16 mouse cellular contexts compared by ENCODE assay signal in the genomic region with DNA sequence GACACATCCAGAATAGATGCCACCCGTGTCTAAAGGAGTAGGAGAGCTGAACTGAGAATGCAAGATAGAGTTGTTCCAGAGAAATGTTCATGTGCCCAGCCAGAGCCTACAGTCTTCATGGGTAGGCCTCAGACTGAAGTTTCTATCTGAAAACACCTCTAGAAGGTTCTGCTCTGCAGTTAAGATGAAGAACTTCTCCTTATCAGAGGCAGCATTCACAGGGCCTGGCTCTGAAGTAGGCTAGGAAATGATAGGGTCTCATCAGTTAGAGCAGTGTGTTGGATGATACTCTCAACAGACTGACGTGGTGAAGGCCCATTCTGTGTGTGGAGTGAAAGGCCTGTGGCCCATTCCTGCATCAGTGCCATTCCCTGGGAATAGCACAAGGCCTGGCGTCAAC. TPM values are rescaled to one million over a fixed set of nuclear protein-coding genes. Genes with fewer than 3 reads are reported as not detected.
DNase-seq lines count a peak whose midpoint lies in the region; ATAC-seq and TF ChIP-seq lines count a peak whose summit lies in the region.
"Had no signal": no experiment of that assay in that cellular context is flagged by ENCODE, and none has a peak within 500 bp of the region (broad histone marks: within the 10 kb centered on the region; RNA-seq: fewer than 3 reads in every experiment).

No protein-coding gene starts in this region.

- WGBS in hindbrain, embryonic 10.5 days: 81% methylated on average over 3 of the region's 3 CpGs
- 82% methylated on average over 3 of the region's 3 CpGs for WGBS in hindbrain, embryonic 13.5 days
- 90% methylated on average over 3 of the region's 3 CpGs for WGBS in neural tube, embryonic 12.5 days
- WGBS in intestine, postnatal 0 days: 89% methylated on average over 3 of the region's 3 CpGs

- no peak for DNase-seq in hindbrain, embryonic 10.5 days (ENCODE audit: low spot score)
- DNase-seq in neural tube, embryonic 10.5 days (ENCODE audit: extremely low spot score, low spot score): no peak
- peak; percentile 12 for DNase-seq in naive thymus-derived CD4-positive, alpha-beta T cell, adult 2 months (ENCODE audit: low read depth)
- DNase-seq in adrenal gland, adult 18-20 months (ENCODE audit: low spot score in 2 of 2): no peak
- DNase-seq: cerebellum, adult 8-10 months; heart, adult 18-20 months; heart, postnatal 4 days; lung, postnatal 14 days; right cerebral cortex, postnatal 4 days; thymus, adult 2 months had no signal

- peaks cover 46% of the 10 kb centered on the region for H3K27me3 ChIP-seq in hindbrain, embryonic 10.5 days (ENCODE audit: insufficient read depth, poor library complexity, severe bottlenecking)
- H3K27me3 ChIP-seq in hindbrain, embryonic 13.5 days: peaks cover 19% of the 10 kb centered on the region
- H3K27me3 ChIP-seq in neural tube, embryonic 12.5 days (replicated peaks): peaks cover 6% of the 10 kb centered on the region
- H3K27me3 ChIP-seq in intestine, postnatal 0 days (replicated peaks; ENCODE audit: control insufficient read depth, insufficient read depth, low read length): peaks cover 11% of the 10 kb centered on the region; the same call in 1 of the 2 replicates

- no peak overlapping the region for H3K4me2 ChIP-seq in hindbrain, embryonic 13.5 days
- peak overlapping the region; percentile 89 for H3K4me2 ChIP-seq in neural tube, embryonic 12.5 days (replicated peaks)
- H3K4me2 ChIP-seq in intestine, postnatal 0 days (replicated peaks; ENCODE audit: low read depth): no peak overlapping the region

- no peak for TF ChIP-seq CTCF in intestine, postnatal 0 days (IDR thresholded peaks at IDR 0.05; ENCODE audit: low read depth)

- H3K9me3 ChIP-seq in hindbrain, embryonic 10.5 days: no peaks in the 10 kb centered on the region
- H3K9me3 ChIP-seq in hindbrain, embryonic 13.5 days: no peaks in the 10 kb centered on the region
- H3K9me3 ChIP-seq in neural tube, embryonic 12.5 days: no peaks in the 10 kb centered on the region
- no peaks in the 10 kb centered on the region for H3K9me3 ChIP-seq in intestine, postnatal 0 days (ENCODE audit: control insufficient read depth)
- H3K9me3 ChIP-seq: forebrain, embryonic 10.5 days had no signal

- H3K9ac ChIP-seq in hindbrain, embryonic 13.5 days: no peak overlapping the region
- no peak overlapping the region for H3K9ac ChIP-seq in neural tube, embryonic 12.5 days
- H3K9ac ChIP-seq in intestine, postnatal 0 days (ENCODE audit: low read depth, low read length): no peak overlapping the region

- peak overlapping the region; percentile 9; the same call in 1 of the 2 replicates for H3K4me3 ChIP-seq in hindbrain, embryonic 10.5 days
- H3K4me3 ChIP-seq in hindbrain, embryonic 13.5 days: no peak overlapping the region
- no peak overlapping the region for H3K4me3 ChIP-seq in neural tube, embryonic 12.5 days
- no peak overlapping the region for H3K4me3 ChIP-seq in intestine, postnatal 0 days (ENCODE audit: low read depth, low read length)
- H3K4me3 ChIP-seq: forebrain, embryonic 10.5 days had no signal

- no peak for ATAC-seq in hindbrain, embryonic 13.5 days (ENCODE audit: low FRiP score)
- no peak for ATAC-seq in neural tube, embryonic 12.5 days (ENCODE audit: low FRiP score, low read depth)
- ATAC-seq in erythroid progenitor cell, adult 5-6 weeks (replicated peaks; ENCODE audit: low FRiP score, poor library complexity, severe bottlenecking): peak; percentile 60
- no peak for ATAC-seq in intestine, postnatal 0 days

- H3K4me1 ChIP-seq in hindbrain, embryonic 10.5 days (replicated peaks): peaks cover 29% of the 10 kb centered on the region
- H3K4me1 ChIP-seq in hindbrain, embryonic 13.5 days (replicated peaks): peaks cover 42% of the 10 kb centered on the region
- H3K4me1 ChIP-seq in neural tube, embryonic 12.5 days: peaks cover 18% of the 10 kb centered on the region
- H3K4me1 ChIP-seq in intestine, postnatal 0 days (replicated peaks; ENCODE audit: control insufficient read depth, insufficient read depth, low read length): peaks cover 4% of the 10 kb centered on the region; the same call in 1 of the 2 replicates

- no peak overlapping the region for H3K27ac ChIP-seq in hindbrain, embryonic 10.5 days
- H3K27ac ChIP-seq in hindbrain, embryonic 13.5 days: no peak overlapping the region
- no peak overlapping the region for H3K27ac ChIP-seq in neural tube, embryonic 12.5 days
- H3K27ac ChIP-seq in intestine, postnatal 0 days (ENCODE audit: low read depth, low read length): no peak overlapping the region
- H3K27ac ChIP-seq: forebrain, embryonic 10.5 days had no signal

- H3K36me3 ChIP-seq in hindbrain, embryonic 10.5 days: no peaks in the 10 kb centered on the region
- peaks cover 8% of the 10 kb centered on the region for H3K36me3 ChIP-seq in hindbrain, embryonic 13.5 days
- no peaks in the 10 kb centered on the region; the same call in 1 of the 2 replicates for H3K36me3 ChIP-seq in neural tube, embryonic 12.5 days
- H3K36me3 ChIP-seq in intestine, postnatal 0 days (ENCODE audit: control insufficient read depth, insufficient read depth): no peaks in the 10 kb centered on the region
- H3K36me3 ChIP-seq: forebrain, embryonic 10.5 days had no signal

RNA-seq across cellular contexts. Expression of gene Abca3, which starts 2.2 kb away (rescaled TPM):
- polyA plus RNA-seq in hindbrain, embryonic 10.5 days (2016; fragmentation: Nextera tagmentation; extraction: Ambion mirVana): 10.2 and 13.7 TPM in 2 replicates
- 23.4 and 25.5 TPM in 2 replicates for polyA plus RNA-seq in hindbrain, embryonic 13.5 days (2015; fragmentation: Nextera tagmentation; extraction: Ambion mirVana)
- 22.9 and 25.8 TPM in 2 replicates for polyA plus RNA-seq in neural tube, embryonic 12.5 days (2016; fragmentation: Nextera tagmentation; extraction: Ambion mirVana)
- total RNA-seq in erythroid progenitor cell, adult 5-6 weeks (2015; ENCODE audit: low replicate concordance): 38.9 and 43.2 TPM in 2 replicates
- total RNA-seq in erythroid progenitor cell, adult 5-6 weeks (2017; ENCODE audit: low replicate concordance): 45.6 and 46.2 TPM in 2 replicates
- 11.3 and 12.7 TPM in 2 replicates for polyA plus RNA-seq in intestine, postnatal 0 days (2015; fragmentation: Nextera tagmentation; extraction: Ambion mirVana)
- total RNA-seq in adrenal gland, adult 18-20 months (2021): 10 to 100 TPM; 23.2 to 27.7 TPM

RNA-seq across cellular contexts. Expression of gene Abca17, which starts 3.1 kb away (rescaled TPM):
- not detected in 2 replicates for polyA plus RNA-seq in hindbrain, embryonic 10.5 days (2016; fragmentation: Nextera tagmentation; extraction: Ambion mirVana)
- polyA plus RNA-seq in hindbrain, embryonic 13.5 days (2015; fragmentation: Nextera tagmentation; extraction: Ambion mirVana): 0.43 and 0.61 TPM in 2 replicates
- polyA plus RNA-seq in neural tube, embryonic 12.5 days (2016; fragmentation: Nextera tagmentation; extraction: Ambion mirVana): 0.13 and 0.22 TPM in 2 replicates
- not detected in 2 replicates for total RNA-seq in erythroid progenitor cell, adult 5-6 weeks (2015; ENCODE audit: low replicate concordance)
- total RNA-seq in erythroid progenitor cell, adult 5-6 weeks (2017; ENCODE audit: low replicate concordance): not detected in 2 replicates
- not detected in 2 replicates for polyA plus RNA-seq in intestine, postnatal 0 days (2015; fragmentation: Nextera tagmentation; extraction: Ambion mirVana)
- total RNA-seq in adrenal gland, adult 18-20 months (2021): under 1 TPM in 1 of 2 experiments, not detected in 1; 0.10 TPM
- polyA plus RNA-seq: forebrain, embryonic 10.5 days; kidney, embryonic 14.5 days had no signal
